Mouse (Mus musculus): ENCODE data around the gene Camta1.

- no peak for TF ChIP-seq POLR2A (IDR thresholded peaks at IDR 0.05; ENCODE audit: extremely low read depth, insufficient read depth, low read length)
- TF ChIP-seq CTCF (IDR thresholded peaks at IDR 0.05; ENCODE audit: low read depth, low read length), result no peak
Measured at GRCm38 (mm10) chr4:151138135-151138534, 723.5 kb downstream of the Camta1 start.

All from liver, adult 2 months (tissue).